Mouse (Mus musculus): ENCODE measurements at regions not wholly inside any gene's neighbourhood (a gene's known extent, or its start where the extent isn't known, plus 50 kb on each side); places are given as distances from the start of the nearest gene placed in this dataset.

GRCm38 (mm10) chr19:60124638-60125037 lies 101.9 kb downstream of the Fam204a start:
- Histone ChIP-seq H3K36me3 (ENCODE audit: control insufficient read depth, insufficient read depth, low read length) (no peaks in the 10 kb centered on the region), H3K4me2 (replicated peaks; ENCODE audit: low read depth, low read length) (no peak overlapping the region), H3K4me3 (ENCODE audit: low read depth, low read length) (no peak overlapping the region), H3K9ac (ENCODE audit: low read depth, low read length) (no peak overlapping the region), H3K27ac (ENCODE audit: low read depth, low read length) (no peak overlapping the region), H3K4me1 (replicated peaks; ENCODE audit: control insufficient read depth, insufficient read depth, low read length) (no peaks in the 10 kb centered on the region), H3K9me3 (ENCODE audit: control insufficient read depth, low read length) (no peaks in the 10 kb centered on the region), H3K27me3 (ENCODE audit: control insufficient read depth, insufficient read depth, low read length) (no peaks in the 10 kb centered on the region)
- DNase-seq (ENCODE audit: low spot score) (no peak), ATAC-seq (ENCODE audit: low FRiP score) (no peak)
- WGBS = 78% methylated on average over 2 of the region's 2 CpGs

- no peaks in the 10 kb centered on the region for H3K9me3 ChIP-seq (ENCODE audit: control insufficient read depth, low read length)
- ATAC-seq (ENCODE audit: low FRiP score) (no peak), DNase-seq (ENCODE audit: low spot score) (no peak)
- no peak overlapping the region for H3K4me3 ChIP-seq (ENCODE audit: low read depth, low read length)
- H3K27ac ChIP-seq (ENCODE audit: low read depth, low read length) = no peak overlapping the region
- no peaks in the 10 kb centered on the region for H3K4me1 ChIP-seq (replicated peaks; ENCODE audit: control insufficient read depth, insufficient read depth, low read length)
- no peak overlapping the region for H3K9ac ChIP-seq (ENCODE audit: low read depth, low read length)
- WGBS = 80% methylated on average over 5 of the region's 5 CpGs
- H3K36me3 ChIP-seq (ENCODE audit: control insufficient read depth, insufficient read depth, low read length) = no peaks in the 10 kb centered on the region
- H3K27me3 ChIP-seq (ENCODE audit: control insufficient read depth, insufficient read depth, low read length) = no peaks in the 10 kb centered on the region
- H3K4me2 ChIP-seq (replicated peaks; ENCODE audit: low read depth, low read length) = no peak overlapping the region
These were observed 105.6 kb downstream of the Fam204a start for GRCm38 (mm10) chr19:60120917-60121316.

GRCm38 (mm10) chr19:60119051-60119450 lies 107.5 kb downstream of the Fam204a start:
- Histone ChIP-seq H3K4me2 (replicated peaks; ENCODE audit: low read depth, low read length) (no peak overlapping the region), H3K27ac (ENCODE audit: low read depth, low read length) (no peak overlapping the region), H3K9ac (ENCODE audit: low read depth, low read length) (no peak overlapping the region), H3K27me3 (ENCODE audit: control insufficient read depth, insufficient read depth, low read length) (no peaks in the 10 kb centered on the region), H3K36me3 (ENCODE audit: control insufficient read depth, insufficient read depth, low read length) (no peaks in the 10 kb centered on the region), H3K4me3 (ENCODE audit: low read depth, low read length) (no peak overlapping the region), H3K9me3 (ENCODE audit: control insufficient read depth, low read length) (no peaks in the 10 kb centered on the region), H3K4me1 (replicated peaks; ENCODE audit: control insufficient read depth, insufficient read depth, low read length) (no peaks in the 10 kb centered on the region)
- 52% methylated on average over 1 of the region's 1 CpGs for WGBS
- ATAC-seq (ENCODE audit: low FRiP score) (no peak), DNase-seq (ENCODE audit: low spot score) (no peak)

GRCm38 (mm10) chr19:60113666-60114388 lies 112.7 kb downstream of the Fam204a start:
- Histone ChIP-seq H3K9ac (ENCODE audit: low read depth, low read length) (no peak overlapping the region), H3K27ac (ENCODE audit: low read depth, low read length) (no peak overlapping the region), H3K36me3 (ENCODE audit: control insufficient read depth, insufficient read depth, low read length) (no peaks in the 10 kb centered on the region), H3K4me3 (ENCODE audit: low read depth, low read length) (no peak overlapping the region), H3K9me3 (ENCODE audit: control insufficient read depth, low read length) (no peaks in the 10 kb centered on the region), H3K27me3 (ENCODE audit: control insufficient read depth, insufficient read depth, low read length) (no peaks in the 10 kb centered on the region), H3K4me1 (replicated peaks; ENCODE audit: control insufficient read depth, insufficient read depth, low read length) (no peaks in the 10 kb centered on the region), H3K4me2 (replicated peaks; ENCODE audit: low read depth, low read length) (no peak overlapping the region)
- no peak for ATAC-seq (ENCODE audit: low FRiP score)
- WGBS = 37% methylated on average over 7 of the region's 7 CpGs
- DNase-seq (ENCODE audit: low spot score) = peak; percentile 36

- H3K27ac ChIP-seq (ENCODE audit: low read depth, low read length) = no peak overlapping the region
- WGBS = 69% methylated on average over 6 of the region's 6 CpGs
These were observed 116.2 kb downstream of the Fam204a start for GRCm38 (mm10) chr19:60110278-60110677.

GRCm38 (mm10) chr19:60109488-60109887 lies 117.0 kb downstream of the Fam204a start:
- Histone ChIP-seq H3K9ac (ENCODE audit: low read depth, low read length) (no peak overlapping the region), H3K4me2 (replicated peaks; ENCODE audit: low read depth, low read length) (no peak overlapping the region), H3K36me3 (ENCODE audit: control insufficient read depth, insufficient read depth, low read length) (no peaks in the 10 kb centered on the region), H3K4me3 (ENCODE audit: low read depth, low read length) (no peak overlapping the region), H3K9me3 (ENCODE audit: control insufficient read depth, low read length) (no peaks in the 10 kb centered on the region), H3K27me3 (ENCODE audit: control insufficient read depth, insufficient read depth, low read length) (no peaks in the 10 kb centered on the region), H3K4me1 (replicated peaks; ENCODE audit: control insufficient read depth, insufficient read depth, low read length) (no peaks in the 10 kb centered on the region), H3K27ac (ENCODE audit: low read depth, low read length) (no peak overlapping the region)
- 72% methylated on average over 8 of the region's 8 CpGs for WGBS
- ATAC-seq (ENCODE audit: low FRiP score) (no peak), DNase-seq (ENCODE audit: low spot score) (no peak)

More at GRCm38 (mm10) chr19:60110278-60110677, 116.2 kb downstream of the Fam204a start:
- H3K9ac ChIP-seq (ENCODE audit: low read depth, low read length) = no peak overlapping the region
- no peaks in the 10 kb centered on the region for H3K9me3 ChIP-seq (ENCODE audit: control insufficient read depth, low read length)
- no peak overlapping the region for H3K4me3 ChIP-seq (ENCODE audit: low read depth, low read length)
- no peaks in the 10 kb centered on the region for H3K4me1 ChIP-seq (replicated peaks; ENCODE audit: control insufficient read depth, insufficient read depth, low read length)
- DNase-seq (ENCODE audit: low spot score) = no peak
- no peaks in the 10 kb centered on the region for H3K27me3 ChIP-seq (ENCODE audit: control insufficient read depth, insufficient read depth, low read length)
- no peak for ATAC-seq (ENCODE audit: low FRiP score)
- no peak overlapping the region for H3K4me2 ChIP-seq (replicated peaks; ENCODE audit: low read depth, low read length)
- no peaks in the 10 kb centered on the region for H3K36me3 ChIP-seq (ENCODE audit: control insufficient read depth, insufficient read depth, low read length)

GRCm38 (mm10) chr19:60097915-60098314 lies 128.6 kb downstream of the Fam204a start:
- H3K27me3 ChIP-seq (ENCODE audit: control insufficient read depth, insufficient read depth, low read length) = no peaks in the 10 kb centered on the region
- no peaks in the 10 kb centered on the region for H3K9me3 ChIP-seq (ENCODE audit: control insufficient read depth, low read length)
- ATAC-seq (ENCODE audit: low FRiP score) (no peak), DNase-seq (ENCODE audit: low spot score) (no peak)
- H3K27ac ChIP-seq (ENCODE audit: low read depth, low read length) = no peak overlapping the region
- no peaks in the 10 kb centered on the region for H3K36me3 ChIP-seq (ENCODE audit: control insufficient read depth, insufficient read depth, low read length)
- no peak overlapping the region for H3K9ac ChIP-seq (ENCODE audit: low read depth, low read length)
- no peak overlapping the region for H3K4me2 ChIP-seq (replicated peaks; ENCODE audit: low read depth, low read length)
- no peak overlapping the region for H3K4me3 ChIP-seq (ENCODE audit: low read depth, low read length)
- H3K4me1 ChIP-seq (replicated peaks; ENCODE audit: control insufficient read depth, insufficient read depth, low read length) = no peaks in the 10 kb centered on the region
- 89% methylated on average over 3 of the region's 3 CpGs for WGBS

GRCm38 (mm10) chr19:60074986-60075385 lies 131.5 kb upstream of the Rab11fip2 start:
- WGBS = 48% methylated on average over 3 of the region's 3 CpGs
- Histone ChIP-seq H3K36me3 (ENCODE audit: control insufficient read depth, insufficient read depth, low read length) (no peaks in the 10 kb centered on the region), H3K27ac (ENCODE audit: low read depth, low read length) (no peak overlapping the region), H3K4me1 (replicated peaks; ENCODE audit: control insufficient read depth, insufficient read depth, low read length) (no peaks in the 10 kb centered on the region), H3K4me3 (ENCODE audit: low read depth, low read length) (no peak overlapping the region), H3K9ac (ENCODE audit: low read depth, low read length) (no peak overlapping the region), H3K27me3 (ENCODE audit: control insufficient read depth, insufficient read depth, low read length) (no peaks in the 10 kb centered on the region), H3K9me3 (ENCODE audit: control insufficient read depth, low read length) (no peaks in the 10 kb centered on the region), H3K4me2 (replicated peaks; ENCODE audit: low read depth, low read length) (no peak overlapping the region)
- ATAC-seq (ENCODE audit: low FRiP score) (no peak), DNase-seq (ENCODE audit: low spot score) (no peak)

- DNase-seq (ENCODE audit: low spot score) (no peak), ATAC-seq (ENCODE audit: low FRiP score) (no peak)
- Histone ChIP-seq H3K9ac (ENCODE audit: low read depth, low read length) (no peak overlapping the region), H3K4me3 (ENCODE audit: low read depth, low read length) (no peak overlapping the region), H3K27ac (ENCODE audit: low read depth, low read length) (no peak overlapping the region), H3K27me3 (ENCODE audit: control insufficient read depth, insufficient read depth, low read length) (no peaks in the 10 kb centered on the region), H3K4me1 (replicated peaks; ENCODE audit: control insufficient read depth, insufficient read depth, low read length) (no peaks in the 10 kb centered on the region), H3K9me3 (ENCODE audit: control insufficient read depth, low read length) (no peaks in the 10 kb centered on the region), H3K36me3 (ENCODE audit: control insufficient read depth, insufficient read depth, low read length) (no peaks in the 10 kb centered on the region), H3K4me2 (replicated peaks; ENCODE audit: low read depth, low read length) (no peak overlapping the region)
- 17% methylated on average over 1 of the region's 1 CpGs for WGBS
These were observed 129.9 kb upstream of the Rab11fip2 start for GRCm38 (mm10) chr19:60073328-60073727.
